In the genomic region with DNA sequence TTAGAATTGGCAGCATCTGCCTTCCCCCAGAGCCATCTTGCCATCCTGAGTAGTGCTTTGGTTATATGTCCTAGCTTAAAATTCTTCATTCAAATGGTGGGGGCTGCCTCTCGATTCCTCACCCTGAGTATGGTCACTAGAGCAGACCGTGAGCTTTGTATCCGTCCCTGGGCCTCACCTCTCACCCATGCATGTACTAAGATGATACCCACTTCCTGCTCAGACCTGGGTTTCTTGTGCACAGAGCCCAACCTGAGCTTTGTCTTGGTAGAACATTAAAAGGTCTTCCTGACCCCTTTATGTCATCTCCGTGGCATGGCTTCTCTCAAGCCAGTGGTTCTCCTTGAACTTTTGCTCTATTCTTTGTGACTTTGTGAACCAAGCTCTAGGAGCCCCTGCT, we compare ENCODE assay signal across 18 mouse cellular contexts. TPM values are rescaled to one million over a fixed set of nuclear protein-coding genes. Genes with fewer than 3 reads are reported as not detected.
DNase-seq lines count a peak whose midpoint lies in the region; TF ChIP-seq lines count a peak whose summit lies in the region.
"Had no signal": no experiment of that assay in that cellular context is flagged by ENCODE, and none has a peak within 500 bp of the region (broad histone marks: within the 10 kb centered on the region; RNA-seq: fewer than 3 reads in every experiment).

No protein-coding gene starts in this region.

- no peak overlapping the region for H3K4me3 ChIP-seq in spleen, adult 2 months (ENCODE audit: extremely low read depth, insufficient read depth, insufficient read length)
- H3K4me3 ChIP-seq: embryonic facial prominence, embryonic 12.5 days; forebrain, embryonic 15.5 days; heart, adult 2 months; heart, embryonic 15.5 days; hindbrain, embryonic 10.5 days; hindbrain, embryonic 15.5 days had no signal

- 36% methylated on average over 4 of the region's 4 CpGs for WGBS in spleen, adult 2 months

- no peaks in the 10 kb centered on the region for H3K27me3 ChIP-seq in spleen, adult 2 months (ENCODE audit: control insufficient read depth, insufficient read depth, low read length)
- H3K27me3 ChIP-seq in splenic B cell, adult 2 months (ENCODE audit: control insufficient read depth, insufficient read depth, low read length, poor library complexity, severe bottlenecking) = no peaks in the 10 kb centered on the region
- H3K27me3 ChIP-seq: embryonic facial prominence, embryonic 12.5 days; forebrain, embryonic 15.5 days; heart, embryonic 15.5 days; hindbrain, embryonic 15.5 days had no signal

- peak in 1 of 2 experiments; percentile 37 for DNase-seq in spleen, adult 2 months (ENCODE audit: low read depth in 1 of 2, low spot score in 2 of 2)
- no peak for DNase-seq in spleen, adult 12 weeks (ENCODE audit: low spot score)
- DNase-seq in thymus, postnatal 36 days = peak; percentile 9 to 20
- no peak for DNase-seq in thymus, adult 18-20 months
- DNase-seq in induced T-regulatory cell, adult 2 months (ENCODE audit: low read depth) = peak; percentile 49
- peak; percentile 45 for DNase-seq in splenic B cell, adult 2 months (ENCODE audit: low read depth, low spot score)
- no peak for DNase-seq in urinary bladder, adult 18-20 months (ENCODE audit: low spot score in 2 of 2)
- DNase-seq in cerebellum, adult 8-10 months = no peak
- DNase-seq: adrenal gland, postnatal 14 days; cerebellum, adult 2 months; cerebellum, postnatal 25 days; gastrocnemius, postnatal 10 days; heart, adult 2 months had no signal

- H3K27ac ChIP-seq in spleen, adult 2 months (ENCODE audit: insufficient read depth, low read length) = peak overlapping the region; percentile 54
- H3K27ac ChIP-seq: embryonic facial prominence, embryonic 12.5 days; forebrain, embryonic 15.5 days; heart, adult 2 months; heart, embryonic 15.5 days; hindbrain, embryonic 10.5 days; hindbrain, embryonic 15.5 days had no signal

- H3K4me1 ChIP-seq in spleen, adult 2 months (ENCODE audit: control insufficient read depth, insufficient read depth, insufficient read length) = peaks cover 32% of the 10 kb centered on the region
- H3K4me1 ChIP-seq: embryonic facial prominence, embryonic 12.5 days; forebrain, embryonic 15.5 days; heart, embryonic 15.5 days; hindbrain, embryonic 10.5 days; hindbrain, embryonic 15.5 days had no signal

- TF ChIP-seq POLR2A in spleen, adult 2 months (IDR thresholded peaks at IDR 0.05; ENCODE audit: low read depth, low read length) = no peak

- no peak for TF ChIP-seq CTCF in spleen, adult 2 months (IDR thresholded peaks at IDR 0.05; ENCODE audit: extremely low read depth, insufficient read depth, insufficient read length, insufficient replicate concordance)

- no peaks in the 10 kb centered on the region for H3K36me3 ChIP-seq in spleen, adult 2 months (ENCODE audit: control insufficient read depth, insufficient read depth, low read length)
- no peaks in the 10 kb centered on the region for H3K36me3 ChIP-seq in splenic B cell, adult 2 months (ENCODE audit: control insufficient read depth, insufficient read depth, low read length, poor library complexity, severe bottlenecking)
- H3K36me3 ChIP-seq: embryonic facial prominence, embryonic 12.5 days; forebrain, embryonic 15.5 days; heart, embryonic 15.5 days; hindbrain, embryonic 10.5 days; hindbrain, embryonic 15.5 days had no signal

RNA-seq across cellular contexts. Expression of a gene that starts 28.5 kb away (rescaled TPM):
- polyA plus RNA-seq in spleen, adult 2 months (2012; rRNA removed) = 80.7 and 89.6 TPM in 2 replicates

Comparison
In these comparisons a context has a peak if more than half of its experiments do, and no peak if none do; other contexts are left out.
1. DNase-seq: peak in thymus, postnatal 36 days (2 of 2), induced T-regulatory cell, adult 2 months (single experiment) and splenic B cell, adult 2 months (single experiment); none in spleen, adult 12 weeks (single experiment), thymus, adult 18-20 months (0 of 2), urinary bladder, adult 18-20 months (0 of 2) and cerebellum, adult 8-10 months (single experiment).